Mouse (Mus musculus): Measurements from ENCODE around the gene Ankrd11.

GRCm38 (mm10) chr8:122897200-122897599 lies 144.9 kb downstream of the Ankrd11 start:
- no peak for TF ChIP-seq CTCF (IDR thresholded peaks at IDR 0.05; ENCODE audit: low read depth)
- no peak for TF ChIP-seq EP300 (IDR thresholded peaks at IDR 0.05; ENCODE audit: low read depth)

Data from heart, postnatal 0 days (tissue).